Mouse (Mus musculus) hindbrain, embryonic 14.5 days (tissue): ENCODE data around the gene Lrmda. TPM values are rescaled to one million over a fixed set of nuclear protein-coding genes. Genes with fewer than 3 reads are reported as not detected.

Experiments
- ATAC-seq: fragments of 200-750 bp; cut with Nextera tagmentation; 2 replicates; pipeline ENCODE4 v1.8.0; 2017; ENCODE audit warnings: moderate number of reproducible peaks, mild to moderate bottlenecking, moderate TSS enrichment, moderate library complexity; ENCODE audit not compliant: low FRiP score
- DNase-seq: peaks from one replicate; pipeline ENCODE4 v3.0.0-alpha.2; 2015; ENCODE audit warnings: low spot score
- H3K27ac ChIP-seq: fragments of 300-500 bp; sonication (generic); 2 replicates; pipeline ENCODE4 v1.5.1; 2014; ENCODE audit warnings: mild to moderate bottlenecking, moderate library complexity
- H3K27me3 ChIP-seq: fragments of 300-500 bp; sonication (generic); 2 replicates; pipeline ENCODE4 v1.6.1; 2014; ENCODE audit warnings: mild to moderate bottlenecking, low read length, mixed read lengths; ENCODE audit not compliant: control insufficient read depth, insufficient read depth
- H3K36me3 ChIP-seq: fragments of 300-500 bp; sonication (generic); replicated peaks from 2 replicates; pipeline ENCODE4 v1.6.1; 2014; ENCODE audit not compliant: control insufficient read depth, insufficient read depth
- H3K4me1 ChIP-seq: fragments of 300-500 bp; sonication (generic); replicated peaks from 2 replicates; pipeline ENCODE4 v1.6.1; 2014; ENCODE audit warnings: antibody characterized with exemption, low read length, mixed read lengths; ENCODE audit not compliant: control insufficient read depth, insufficient read depth
- H3K4me2 ChIP-seq: fragments of 300-500 bp; sonication (generic); replicated peaks from 2 replicates; pipeline ENCODE4 v1.6.1; 2014; ENCODE audit warnings: mild to moderate bottlenecking, moderate library complexity
- H3K4me3 ChIP-seq: fragments of 300-500 bp; sonication (generic); replicated peaks from 2 replicates; pipeline ENCODE4 v1.5.1; 2014; ENCODE audit warnings: mild to moderate bottlenecking, low read length
- H3K9ac ChIP-seq: fragments of 300-500 bp; sonication (generic); 2 replicates; pipeline ENCODE4 v1.6.1; 2014
- H3K9me3 ChIP-seq: fragments of 300-500 bp; sonication (generic); 2 replicates; pipeline ENCODE4 v1.6.1; 2016; ENCODE audit warnings: low read length; ENCODE audit not compliant: control insufficient read depth
- WGBS: fragments of 180-500 bp; shearing (Covaris S2); extraction: QIAGEN DNeasy Blood & Tissue Kit; methylation state at CpG from one replicate; pipeline ENCODE4 v1.1.7; 2014; 5-methylcytosine and 5-hydroxymethylcytosine counted together
- polyA plus RNA-seq: library from polyadenylated mRNA; unstranded; fragments of >200 nt; fragmentation: Nextera tagmentation; extraction: Ambion mirVana; gene quantifications from 2 replicates; pipeline ENCODE4 v1.2.1, GENCODE M21; 2014

The Lrmda gene
- polyA plus RNA-seq, 1 experiment from 2014 or later: 0.64 TPM

DNA sequence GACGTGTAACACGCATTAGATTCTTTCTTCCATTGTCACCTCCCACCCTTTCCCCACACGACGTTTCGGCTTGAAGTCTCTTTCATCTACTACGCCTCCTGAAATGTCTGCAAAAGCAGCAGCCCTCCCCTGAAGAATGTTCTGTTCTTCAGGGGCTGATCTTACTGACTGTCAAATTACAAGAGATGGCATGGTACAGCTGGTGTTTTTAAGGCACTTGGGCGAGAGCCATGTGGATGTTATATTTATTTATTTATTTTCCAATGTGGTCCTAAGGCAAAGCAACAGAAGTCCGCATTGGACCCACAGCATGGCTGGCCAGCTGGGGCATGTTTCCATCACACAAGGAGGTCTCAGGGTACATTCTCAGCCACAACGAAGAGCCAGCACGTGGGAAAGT lies 731.8 kb downstream of the Lrmda start:
- H3K4me3 ChIP-seq: no peak overlapping the region
- no peak overlapping the region for H3K9ac ChIP-seq
- no peaks in the 10 kb centered on the region for H3K36me3 ChIP-seq
- peaks cover 4% of the 10 kb centered on the region for H3K4me1 ChIP-seq
- H3K27ac ChIP-seq: no peak overlapping the region
- WGBS: 83% methylated on average over 10 of the region's 10 CpGs
- H3K27me3 ChIP-seq: no peaks in the 10 kb centered on the region; the same call in 1 of the 2 replicates
- no peak for DNase-seq
- no peaks in the 10 kb centered on the region for H3K9me3 ChIP-seq
- H3K4me2 ChIP-seq: no peak overlapping the region
- no peak for ATAC-seq

DNA sequence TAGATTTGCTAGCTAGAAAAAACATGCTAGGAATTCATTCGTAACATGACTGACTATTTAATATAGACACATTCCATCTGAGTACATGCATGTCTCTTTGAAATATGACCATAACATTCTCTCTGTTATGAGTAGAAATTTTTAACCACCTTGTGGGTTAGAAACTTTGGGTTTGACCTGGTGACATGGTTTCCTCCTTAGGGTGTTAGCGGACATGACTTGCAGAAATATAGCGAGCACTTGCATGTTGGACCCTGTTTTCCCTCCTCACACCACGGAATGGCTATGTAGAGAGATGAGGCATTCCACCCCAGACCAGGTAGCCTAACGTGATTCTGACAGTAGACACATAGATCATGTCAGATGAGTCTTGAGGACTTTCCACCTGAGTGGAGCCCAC lies 735.1 kb downstream of the Lrmda start:
- 91% methylated on average over 5 of the region's 5 CpGs for WGBS
- no peak overlapping the region for H3K4me2 ChIP-seq
- no peak overlapping the region for H3K27ac ChIP-seq
- DNase-seq (no peak), ATAC-seq (no peak)
- no peaks in the 10 kb centered on the region for H3K27me3 ChIP-seq
- no peaks in the 10 kb centered on the region for H3K9me3 ChIP-seq
- no peak overlapping the region for H3K4me3 ChIP-seq
- no peak overlapping the region for H3K9ac ChIP-seq
- H3K4me1 ChIP-seq: no peaks in the 10 kb centered on the region; the same call in 1 of the 2 replicates
- no peaks in the 10 kb centered on the region for H3K36me3 ChIP-seq

- DNase-seq: no peak
- Histone ChIP-seq H3K4me3 (no peak overlapping the region), H3K9me3 (no peaks in the 10 kb centered on the region), H3K9ac (no peak overlapping the region), H3K27ac (no peak overlapping the region), H3K4me1 (no peaks in the 10 kb centered on the region; the same call in 1 of the 2 replicates), H3K4me2 (no peak overlapping the region), H3K27me3 (no peaks in the 10 kb centered on the region), H3K36me3 (no peaks in the 10 kb centered on the region)
- no peak for ATAC-seq
- WGBS: 87% methylated on average over 3 of the region's 3 CpGs
Measured at GRCm38 (mm10) chr14:22757493-22757892, 738.0 kb downstream of the Lrmda start.

- Histone ChIP-seq H3K9me3 (no peaks in the 10 kb centered on the region), H3K9ac (no peak overlapping the region), H3K27me3 (no peaks in the 10 kb centered on the region), H3K36me3 (no peaks in the 10 kb centered on the region), H3K4me3 (no peak overlapping the region), H3K4me1 (no peaks in the 10 kb centered on the region; the same call in 1 of the 2 replicates), H3K4me2 (no peak overlapping the region), H3K27ac (no peak overlapping the region)
- WGBS: 20% methylated on average over 2 of the region's 2 CpGs
- DNase-seq (no peak), ATAC-seq (no peak)
Measured at GRCm38 (mm10) chr14:22759216-22759615, 739.7 kb downstream of the Lrmda start.

GRCm38 (mm10) chr14:22759673-22760072 lies 740.2 kb downstream of the Lrmda start:
- Histone ChIP-seq H3K27ac (no peak overlapping the region), H3K27me3 (no peaks in the 10 kb centered on the region), H3K36me3 (no peaks in the 10 kb centered on the region), H3K9me3 (no peaks in the 10 kb centered on the region), H3K4me3 (no peak overlapping the region), H3K4me1 (no peaks in the 10 kb centered on the region; the same call in 1 of the 2 replicates), H3K9ac (no peak overlapping the region), H3K4me2 (no peak overlapping the region)
- no peak for ATAC-seq
- no peak for DNase-seq

- no peak for DNase-seq
- Histone ChIP-seq H3K4me3 (no peak overlapping the region), H3K9ac (no peak overlapping the region), H3K27me3 (no peaks in the 10 kb centered on the region), H3K9me3 (no peaks in the 10 kb centered on the region), H3K27ac (no peak overlapping the region), H3K4me1 (no peaks in the 10 kb centered on the region; the same call in 1 of the 2 replicates), H3K4me2 (no peak overlapping the region), H3K36me3 (no peaks in the 10 kb centered on the region)
- ATAC-seq: no peak
- 70% methylated on average over 7 of the region's 7 CpGs for WGBS
Measured at GRCm38 (mm10) chr14:22760241-22761039, 740.9 kb downstream of the Lrmda start.

DNA sequence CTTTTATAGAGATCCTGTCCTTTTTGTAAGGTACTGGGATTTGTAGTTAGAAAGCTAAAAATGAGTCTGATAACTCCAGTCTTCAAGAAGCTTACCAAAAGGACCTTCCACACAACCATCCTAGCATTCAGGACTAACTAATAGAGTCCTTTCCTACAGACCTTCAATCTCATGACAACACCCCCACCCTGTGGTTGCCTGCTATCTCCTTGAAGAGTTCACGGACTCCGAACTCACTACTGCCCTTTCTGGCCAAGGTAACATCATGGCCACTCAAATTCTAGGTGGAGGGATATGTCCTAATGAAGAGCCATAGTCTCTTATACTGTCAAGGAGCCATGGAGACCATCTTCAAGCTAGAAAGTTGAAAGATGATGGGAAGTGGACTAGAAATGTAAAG lies 762.2 kb downstream of the Lrmda start:
- H3K4me3 ChIP-seq: no peak overlapping the region
- no peak overlapping the region for H3K27ac ChIP-seq
- DNase-seq: no peak
- no peak overlapping the region for H3K9ac ChIP-seq
- no peak overlapping the region for H3K4me2 ChIP-seq
- no peaks in the 10 kb centered on the region for H3K36me3 ChIP-seq
- H3K4me1 ChIP-seq: peaks cover 10% of the 10 kb centered on the region
- no peaks in the 10 kb centered on the region for H3K9me3 ChIP-seq
- ATAC-seq: no peak
- H3K27me3 ChIP-seq: no peaks in the 10 kb centered on the region
- WGBS: 92% methylated on average over 2 of the region's 2 CpGs

DNA sequence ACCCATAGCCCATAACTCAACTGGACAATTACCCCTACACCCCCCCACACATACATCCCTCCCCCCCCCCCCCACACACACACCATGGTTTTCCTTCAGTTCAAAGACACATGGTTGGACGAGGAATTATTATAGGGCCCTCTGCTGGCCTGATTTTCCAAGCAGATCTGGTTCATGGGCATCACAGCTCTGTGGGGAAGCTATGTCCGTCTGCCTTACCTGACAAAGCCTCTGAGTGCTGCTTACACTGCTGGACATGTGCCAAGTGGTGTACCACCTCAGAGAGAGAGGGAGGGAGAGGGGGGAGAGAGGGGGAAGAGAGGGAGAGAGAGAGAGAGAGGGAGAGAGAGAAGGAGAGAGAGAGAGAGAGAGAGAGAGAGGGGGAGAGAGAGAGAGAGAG lies 762.9 kb downstream of the Lrmda start:
- Histone ChIP-seq H3K27me3 (no peaks in the 10 kb centered on the region), H3K4me1 (peaks cover 10% of the 10 kb centered on the region), H3K27ac (no peak overlapping the region), H3K9me3 (no peaks in the 10 kb centered on the region), H3K36me3 (no peaks in the 10 kb centered on the region), H3K4me2 (no peak overlapping the region), H3K9ac (no peak overlapping the region), H3K4me3 (no peak overlapping the region)
- no peak for ATAC-seq
- DNase-seq: no peak
- 50% methylated on average over 2 of the region's 2 CpGs for WGBS

DNA sequence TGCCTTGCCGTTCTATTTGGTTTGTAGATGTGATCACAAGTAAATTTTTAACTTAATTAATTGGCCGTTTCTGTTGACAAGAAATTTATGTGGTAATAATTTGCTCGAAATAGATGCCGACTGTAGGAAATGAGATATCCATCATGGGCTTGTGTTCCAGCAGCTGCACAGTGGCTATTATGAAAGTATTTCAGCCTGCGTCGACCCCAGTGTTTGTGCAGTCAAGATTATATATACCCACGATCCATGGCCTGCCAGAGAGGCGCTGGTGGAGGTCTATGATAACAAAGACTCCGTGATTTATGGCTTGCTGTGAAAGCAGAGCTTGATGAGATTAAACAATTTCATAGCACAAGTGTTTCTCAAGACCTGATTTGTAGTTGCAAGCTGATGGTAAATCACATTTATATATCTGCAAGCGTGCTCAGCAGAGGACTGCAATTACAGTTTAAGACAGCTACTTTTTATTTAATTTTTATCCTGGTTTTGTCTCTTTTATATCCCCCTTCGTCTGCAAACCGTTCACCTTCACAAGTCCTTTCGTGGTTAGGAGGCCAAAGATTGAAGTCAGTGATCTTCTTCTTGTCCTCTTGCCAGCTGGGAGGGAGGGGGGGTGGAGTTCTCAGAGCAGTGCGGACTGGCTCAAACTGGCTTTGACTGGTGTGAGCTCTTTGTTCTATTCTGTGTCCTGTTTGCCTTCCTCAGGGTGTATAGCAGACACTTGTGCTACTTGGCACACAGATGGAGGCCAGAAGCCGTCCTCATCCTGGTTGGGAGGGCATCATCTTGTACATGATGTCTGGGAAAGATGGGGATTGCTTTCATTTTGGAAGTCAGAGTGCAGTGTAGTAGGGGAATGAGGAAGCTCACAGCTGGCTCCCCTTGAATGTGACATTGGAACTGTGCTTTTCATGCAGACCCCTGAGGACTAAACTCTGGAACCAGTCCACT lies 764.0 kb downstream of the Lrmda start:
- no peak overlapping the region for H3K4me2 ChIP-seq
- no peak overlapping the region for H3K4me3 ChIP-seq
- ATAC-seq (no peak), DNase-seq (peak; percentile 51)
- no peak overlapping the region for H3K9ac ChIP-seq
- no peaks in the 10 kb centered on the region for H3K36me3 ChIP-seq
- H3K9me3 ChIP-seq: no peaks in the 10 kb centered on the region
- H3K4me1 ChIP-seq: peaks cover 10% of the 10 kb centered on the region
- WGBS: 31% methylated on average over 15 of the region's 15 CpGs
- H3K27ac ChIP-seq: 0 out of 2 replicates have a peak overlapping the region, but pooled peaks have one; percentile 61
- no peaks in the 10 kb centered on the region for H3K27me3 ChIP-seq
